Mouse (Mus musculus) lung, postnatal 0 days (tissue): ENCODE measurements around the gene Tmem203.

ENCODE experiments used
- CTCF ChIP-seq: IDR thresholded peaks from 2 replicates; pipeline ENCODE4 v1.5.1; 2016; ENCODE audit warnings: antibody characterized with exemption, mild to moderate bottlenecking
- EP300 ChIP-seq: IDR thresholded peaks from 2 replicates; pipeline ENCODE4 v1.6.1; 2016; ENCODE audit warnings: antibody characterized with exemption, mild to moderate bottlenecking, control low read depth

DNA sequence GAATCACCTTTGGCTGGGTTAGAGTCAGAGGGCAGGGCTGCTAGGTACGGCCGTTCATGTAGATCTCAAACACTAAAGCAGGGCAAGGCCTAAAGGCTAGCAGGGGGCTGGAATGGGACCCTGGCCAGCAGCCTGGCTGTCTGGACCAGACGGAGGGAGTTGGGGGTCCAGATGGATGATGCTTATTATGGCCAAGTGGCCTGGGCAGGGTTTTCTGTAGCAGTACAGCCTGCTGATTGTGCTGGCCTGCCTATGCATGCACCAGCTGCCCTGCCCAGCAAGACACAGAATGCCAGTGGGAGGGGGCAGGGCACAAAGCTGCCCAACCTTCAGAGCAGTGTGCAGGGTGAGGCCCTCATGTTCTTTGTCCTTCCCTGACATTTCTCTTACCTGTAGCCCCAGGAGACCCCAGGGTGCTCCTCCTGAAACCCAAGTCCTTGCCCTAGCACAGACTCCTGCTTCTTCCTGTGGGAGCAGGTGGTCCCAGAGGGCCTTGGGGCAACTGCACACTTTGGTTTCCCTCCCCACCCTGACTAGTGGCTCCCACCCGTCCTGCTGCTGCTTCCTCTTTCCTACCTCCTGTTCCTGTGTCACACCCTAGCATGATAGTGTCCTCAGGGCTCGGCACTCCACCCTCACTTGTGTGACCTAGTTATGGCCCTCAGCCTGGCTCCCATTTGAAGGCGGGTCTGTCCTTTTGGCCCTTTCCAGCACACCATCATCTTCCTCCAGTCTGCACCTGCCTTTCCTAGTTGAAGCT lies 10.8 kb downstream of the Tmem203 start:
- TF ChIP-seq CTCF (no peak), EP300 (no peak)
